Mouse (Mus musculus) CD4-positive helper T cell, adult 2 months (primary cell): Measurements from ENCODE around the gene Kif26b.

Experiments used
- DNase-seq: peaks from one replicate; pipeline ENCODE4 v3.0.0-alpha.2; 2012; ENCODE audit warnings: low read depth, missing footprints, low spot score

Gene Kif26b

GRCm38 (mm10) chr1:178770626-178771362 lies 241.9 kb downstream of the Kif26b start:
- DNase-seq: no peak

GRCm38 (mm10) chr1:178779742-178780141 lies 250.8 kb downstream of the Kif26b start:
- DNase-seq: no peak

DNA sequence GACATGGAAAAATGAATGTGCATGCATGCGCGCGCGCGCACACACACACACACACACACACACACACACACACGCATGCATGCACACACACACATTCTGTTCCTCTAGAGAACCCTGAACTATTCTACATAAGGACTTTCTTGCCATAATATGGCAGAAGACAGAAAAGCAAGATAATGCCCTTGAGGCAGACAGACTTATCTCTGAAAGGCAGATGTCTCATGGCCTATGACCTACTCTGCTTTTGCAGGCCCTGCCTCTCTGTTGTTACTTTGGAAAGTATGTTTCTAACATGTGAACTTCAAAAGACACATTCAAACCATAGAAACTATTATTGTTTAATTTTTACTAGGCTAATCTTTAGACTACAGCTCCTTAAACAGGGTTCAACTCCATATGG lies 255.1 kb downstream of the Kif26b start:
- DNase-seq: no peak

GRCm38 (mm10) chr1:178791266-178791665 lies 262.3 kb downstream of the Kif26b start:
- DNase-seq: no peak

DNA sequence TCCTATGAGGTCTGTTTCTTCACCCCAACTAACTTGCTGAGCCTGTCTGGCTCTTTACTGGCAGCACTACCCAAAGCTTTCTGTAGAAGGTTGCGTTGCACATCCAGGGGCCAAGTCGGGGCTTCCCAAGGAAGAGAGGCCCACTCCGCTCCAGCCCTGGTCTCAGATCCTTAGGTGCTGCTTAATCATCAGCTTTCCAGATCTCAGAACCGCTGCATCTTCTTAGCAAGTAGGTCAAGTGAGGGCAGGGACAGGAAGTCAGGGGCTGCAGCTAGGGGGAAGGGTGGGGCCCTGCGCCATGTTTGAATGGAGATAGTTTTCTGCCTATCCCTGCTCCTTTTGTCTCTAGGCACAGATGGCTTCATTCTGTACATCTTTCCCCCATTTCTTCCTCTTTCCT lies 263.8 kb downstream of the Kif26b start:
- no peak for DNase-seq

- no peak for DNase-seq
These were observed 265.9 kb downstream of the Kif26b start for GRCm38 (mm10) chr1:178794866-178795265.

- DNase-seq: no peak
These were observed 268.5 kb downstream of the Kif26b start for GRCm38 (mm10) chr1:178797388-178797787.

GRCm38 (mm10) chr1:178798333-178798732 lies 269.4 kb downstream of the Kif26b start:
- DNase-seq: no peak

DNA sequence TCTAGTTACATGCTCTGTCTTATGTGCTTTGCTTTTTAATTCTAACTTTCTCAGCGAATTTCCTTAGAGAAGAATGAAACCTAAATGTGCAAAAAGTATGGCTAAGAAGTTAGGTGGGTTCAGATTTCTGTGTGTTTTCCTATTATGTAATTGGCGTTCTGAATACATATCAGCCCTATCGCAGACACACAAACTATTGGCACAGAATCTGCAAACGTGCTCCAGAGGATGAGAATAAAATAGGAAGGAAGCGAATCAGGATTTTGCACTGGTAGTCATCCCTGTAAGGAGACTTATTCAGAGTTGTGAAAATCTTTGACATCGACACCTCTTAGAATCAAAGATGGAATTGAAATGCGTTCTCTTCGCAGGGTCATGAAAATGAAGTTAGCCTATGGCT lies 270.0 kb downstream of the Kif26b start:
- DNase-seq: no peak

GRCm38 (mm10) chr1:178799836-178800552 lies 271.1 kb downstream of the Kif26b start:
- no peak for DNase-seq

DNA sequence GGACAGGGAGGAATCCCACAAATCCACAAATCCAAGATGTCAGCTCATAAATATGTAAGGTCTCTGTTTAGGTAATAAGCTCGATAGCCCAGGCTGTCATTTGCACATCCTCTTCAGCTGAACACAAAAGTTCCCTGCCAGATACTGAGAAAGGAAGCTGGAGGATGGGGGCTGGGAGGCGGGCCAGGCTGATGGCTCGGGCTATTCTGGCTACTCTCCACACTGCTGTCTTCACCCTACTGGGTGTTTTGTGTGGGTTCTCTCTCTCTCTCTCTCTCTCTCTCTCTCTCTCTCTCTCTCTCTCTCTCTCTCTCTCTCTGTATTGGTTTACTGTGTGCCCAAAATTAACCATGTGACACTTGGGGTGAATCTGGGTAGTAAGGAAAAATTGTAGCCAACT lies 274.2 kb downstream of the Kif26b start:
- no peak for DNase-seq

DNA sequence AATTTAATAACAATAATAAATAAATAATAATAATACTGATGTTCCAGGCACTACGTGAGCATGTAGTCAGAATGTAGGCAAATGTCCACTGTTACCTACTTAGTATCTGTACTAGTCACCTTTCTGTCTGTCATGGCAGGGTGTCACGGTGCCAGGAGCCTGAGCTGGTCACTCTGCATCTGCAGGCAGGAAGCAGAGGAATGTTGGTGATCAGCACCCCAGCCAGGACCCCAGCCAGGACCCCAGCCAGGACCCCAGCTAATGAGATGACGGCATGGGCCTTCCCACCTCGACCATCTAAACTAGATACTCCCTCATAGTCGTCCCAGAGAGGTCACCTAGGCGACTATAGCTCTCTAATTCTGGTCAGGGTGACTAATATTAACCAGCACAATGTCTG lies 288.6 kb downstream of the Kif26b start:
- DNase-seq: no peak

- DNase-seq: no peak
These were observed 290.1 kb downstream of the Kif26b start for GRCm38 (mm10) chr1:178819060-178819459.

- no peak for DNase-seq
These were observed 291.2 kb downstream of the Kif26b start for GRCm38 (mm10) chr1:178820079-178820478.

DNA sequence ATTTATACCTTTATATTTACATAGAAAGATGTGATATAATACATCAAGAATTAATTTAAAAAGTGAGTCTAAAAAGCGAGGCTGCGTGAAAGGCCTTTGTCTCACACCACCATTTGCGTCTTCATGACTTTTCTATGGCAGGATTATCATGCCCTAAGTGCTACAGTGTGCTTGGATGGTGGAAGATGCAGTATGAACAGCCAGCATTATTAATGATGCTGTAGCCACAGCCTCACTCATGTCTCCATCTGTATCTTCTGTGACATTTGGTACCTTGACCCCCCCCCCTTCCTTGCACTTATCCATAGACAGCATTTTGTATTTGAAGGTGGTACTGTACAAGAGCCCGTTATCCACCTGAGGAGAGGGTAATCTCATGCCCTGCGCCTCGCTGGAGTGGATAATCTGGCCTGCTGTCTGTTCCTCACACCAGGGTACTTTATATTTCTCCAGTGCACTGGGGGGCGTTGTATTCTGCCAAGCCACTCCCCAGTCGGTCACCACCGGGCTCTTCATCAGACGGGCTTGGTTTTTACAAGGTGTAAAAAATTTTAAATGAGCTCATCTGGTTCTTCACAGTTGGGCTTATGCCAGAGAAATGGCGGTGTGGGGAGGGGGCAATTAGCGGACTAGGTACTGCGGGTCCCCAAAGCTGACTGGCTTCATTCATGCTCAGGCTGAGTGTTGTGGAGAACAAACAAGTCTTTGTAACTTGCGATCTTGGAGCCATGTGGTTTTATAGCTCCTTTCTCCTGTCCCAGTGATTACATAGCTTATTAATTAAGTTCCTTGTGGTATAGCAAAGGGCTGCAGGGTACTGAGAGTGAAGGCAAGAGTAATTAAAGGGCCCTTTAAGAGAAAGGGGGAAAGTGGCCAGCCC lies 291.9 kb downstream of the Kif26b start:
- DNase-seq: no peak

GRCm38 (mm10) chr1:178824871-178825270 lies 295.9 kb downstream of the Kif26b start:
- no peak for DNase-seq

DNA sequence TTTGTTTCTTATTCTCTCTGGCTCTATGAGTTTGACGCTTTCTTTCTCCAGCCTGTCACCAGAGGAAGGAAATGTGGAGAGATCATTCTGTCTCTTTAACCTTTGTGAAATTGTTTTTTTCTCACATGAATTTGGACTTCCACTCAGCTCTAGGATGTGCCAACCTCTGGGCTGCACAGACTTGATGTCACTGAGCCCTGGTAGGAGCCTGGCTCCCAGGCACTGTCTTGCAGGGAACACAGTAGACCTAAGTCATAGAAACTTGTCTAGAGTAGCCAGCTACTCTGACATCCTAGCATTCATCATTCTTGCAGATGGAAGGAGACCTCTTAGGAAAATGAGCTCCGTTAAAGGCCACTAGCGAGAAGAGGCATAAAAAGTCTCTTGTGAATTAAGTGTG lies 298.3 kb downstream of the Kif26b start:
- DNase-seq: no peak

DNA sequence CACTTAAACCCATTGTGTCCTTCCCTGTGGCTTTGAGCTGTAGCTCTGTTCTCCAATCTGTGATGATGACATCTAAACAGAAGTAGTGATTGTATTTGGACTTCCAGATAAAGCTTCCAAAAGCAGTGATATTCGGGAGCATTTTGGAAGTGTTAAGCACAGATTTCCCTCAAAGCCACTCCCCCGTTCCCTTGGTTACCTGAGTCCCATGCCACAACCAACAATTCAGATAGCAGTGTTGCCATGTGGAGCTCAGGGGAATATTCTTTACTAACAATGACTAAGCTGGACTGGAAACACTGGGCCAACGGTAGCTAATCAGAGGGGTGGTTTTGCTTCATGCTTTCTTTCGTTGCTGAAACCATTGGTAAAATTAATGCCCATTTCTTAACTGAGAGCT lies 300.5 kb downstream of the Kif26b start:
- DNase-seq: no peak

DNA sequence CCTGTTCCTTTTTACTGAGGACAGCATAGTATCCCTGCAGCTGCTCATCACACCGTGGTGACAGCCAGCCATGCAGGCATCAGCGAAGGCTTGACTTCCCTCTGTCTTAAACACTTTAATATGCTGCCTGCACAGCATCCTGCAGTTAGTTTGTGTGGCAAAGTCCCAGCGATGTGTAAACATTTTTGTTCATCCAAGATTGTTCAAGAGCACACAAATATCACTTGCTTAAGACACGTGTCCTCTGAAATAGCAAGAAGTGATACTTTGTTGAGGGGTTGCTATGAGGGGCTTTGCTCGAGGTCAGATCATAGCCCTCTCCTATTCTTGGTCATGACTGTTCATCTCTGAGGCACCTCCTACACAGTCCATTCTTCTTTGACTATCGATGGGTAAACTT lies 303.6 kb downstream of the Kif26b start:
- DNase-seq: no peak

DNA sequence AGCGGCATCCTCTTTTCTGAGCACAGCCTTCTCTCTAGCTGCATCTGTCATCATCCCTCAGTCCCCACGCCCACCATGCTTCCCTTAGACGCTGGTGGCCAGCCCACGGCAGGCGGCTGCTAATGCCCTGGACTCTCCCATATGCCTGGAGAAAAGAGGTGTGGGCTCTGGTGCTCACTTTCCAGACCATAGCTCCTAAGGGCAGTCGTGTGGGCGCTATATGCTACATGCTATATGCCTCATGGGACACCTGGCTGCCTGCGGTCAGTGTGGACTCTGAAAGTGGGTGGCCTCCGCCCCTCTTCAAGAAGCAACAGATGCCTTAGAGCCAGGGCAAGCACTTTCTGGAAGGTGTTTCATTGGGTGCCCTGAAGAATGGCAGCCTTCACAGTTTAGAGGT lies 306.9 kb downstream of the Kif26b start:
- no peak for DNase-seq

DNA sequence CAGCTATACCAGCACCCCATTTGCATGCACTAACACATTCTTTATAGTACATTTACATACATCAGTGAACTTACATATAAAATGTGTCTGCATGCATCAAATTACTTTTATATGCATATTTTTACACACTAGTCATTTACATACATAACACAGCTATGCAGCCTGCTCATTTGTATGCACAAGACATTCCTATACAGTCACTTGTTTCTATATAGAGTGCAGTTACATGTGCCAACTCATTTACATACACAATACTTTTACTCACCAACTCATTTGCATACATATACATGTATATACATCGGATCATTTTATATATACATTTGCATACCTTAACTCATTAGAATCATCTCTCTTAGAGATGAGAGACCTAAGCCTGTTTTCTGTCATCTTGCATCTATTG lies 308.1 kb downstream of the Kif26b start:
- no peak for DNase-seq

DNA sequence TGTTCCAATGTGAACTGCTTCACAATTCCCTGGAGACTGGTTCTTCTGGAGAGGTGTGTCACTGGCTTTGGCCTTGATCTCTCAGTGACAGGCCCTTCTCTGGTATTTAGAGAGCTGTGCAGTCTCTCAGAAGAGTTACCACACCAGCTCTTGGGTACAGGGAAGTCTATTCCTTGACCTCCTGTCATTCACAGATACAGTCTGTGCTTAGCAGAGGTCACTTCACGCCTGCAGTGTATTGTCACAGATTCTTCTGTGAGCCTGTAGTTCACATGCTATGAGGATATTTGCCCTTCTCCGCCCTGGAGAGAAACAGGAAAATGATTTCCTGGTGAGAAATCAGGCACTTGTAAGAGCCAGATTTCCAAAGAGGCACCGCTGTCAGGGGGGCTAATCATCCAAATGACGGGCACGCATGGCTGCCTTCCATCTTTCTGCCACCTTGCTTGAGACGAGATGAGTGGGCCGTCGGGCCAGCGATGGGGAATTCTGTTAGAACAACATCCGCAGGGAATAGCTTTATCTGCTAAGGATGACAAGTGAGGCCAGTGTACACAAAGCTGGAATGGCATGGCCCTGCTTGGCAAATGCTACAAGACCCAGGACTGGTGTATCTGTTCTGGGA lies 309.9 kb downstream of the Kif26b start:
- DNase-seq: no peak
